Mouse (Mus musculus) testis, adult 2 months (tissue): ENCODE measurements at regions not wholly inside any gene's neighbourhood (a gene's known extent, or its start where the extent isn't known, plus 50 kb on each side); places are given as distances from the start of the nearest gene placed in this dataset.

Experiments used
- CTCF ChIP-seq: fragments of 200-500 bp; IDR thresholded peaks from 2 replicates; pipeline ENCODE4 v1.5.1; 2012; ENCODE audit warnings: low read depth, mild to moderate bottlenecking, inconsistent platforms, low read length, moderate library complexity; ENCODE audit not compliant: control insufficient read depth, insufficient read depth, insufficient replicate concordance
- POLR2A ChIP-seq: fragments of 200-500 bp; IDR thresholded peaks from 2 replicates; pipeline ENCODE4 v1.6.1; 2012; ENCODE audit warnings: low read depth, mild to moderate bottlenecking, inconsistent platforms, low read length, moderate library complexity; ENCODE audit not compliant: control insufficient read depth

GRCm38 (mm10) chr12:82520840-82521239 is 67.3 kb upstream of the Rgs6 start:
- no peak for TF ChIP-seq POLR2A
- peak; percentile 17; the same call in 1 of the 2 replicates for TF ChIP-seq CTCF
